Mouse (Mus musculus) stomach, embryonic 16.5 days (tissue): ENCODE data around the gene Slc10a6. TPM values are rescaled to one million over a fixed set of nuclear protein-coding genes. Genes with fewer than 3 reads are reported as not detected.

Experiments
- ATAC-seq: fragments of 200-750 bp; cut with Nextera tagmentation; 2 replicates; pipeline ENCODE4 v1.8.0; 2017; ENCODE audit warnings: moderate number of reproducible peaks, moderate TSS enrichment; ENCODE audit not compliant: insufficient read depth, low FRiP score
- H3K27ac ChIP-seq: fragments of 300-500 bp; sonication (generic); 2 replicates; pipeline ENCODE4 v1.5.1; 2014; ENCODE audit warnings: low read length
- H3K27me3 ChIP-seq: fragments of 300-500 bp; sonication (generic); 2 replicates; pipeline ENCODE4 v1.6.1; 2014; ENCODE audit warnings: low read length, control low read depth, mixed read lengths; ENCODE audit not compliant: control insufficient read depth, insufficient read depth
- H3K36me3 ChIP-seq: fragments of 300-500 bp; sonication (generic); 2 replicates; pipeline ENCODE4 v1.6.1; 2014; ENCODE audit warnings: low read length; ENCODE audit not compliant: control insufficient read depth, insufficient read depth
- H3K4me1 ChIP-seq: fragments of 300-500 bp; sonication (generic); 2 replicates; pipeline ENCODE4 v1.6.1; 2014; ENCODE audit warnings: low read length, control low read depth, mixed read lengths; ENCODE audit not compliant: control insufficient read depth, insufficient read depth
- H3K4me2 ChIP-seq: fragments of 300-500 bp; sonication (generic); 2 replicates; pipeline ENCODE4 v1.6.1; 2014; ENCODE audit warnings: low read depth, low read length, mixed read lengths
- H3K4me3 ChIP-seq: fragments of 300-500 bp; sonication (generic); replicated peaks from 2 replicates; pipeline ENCODE4 v1.5.1; 2014; ENCODE audit warnings: mild to moderate bottlenecking, low read length
- H3K9ac ChIP-seq: fragments of 300-500 bp; sonication (generic); 2 replicates; pipeline ENCODE4 v1.6.1; 2014; ENCODE audit warnings: low read length
- H3K9me3 ChIP-seq: fragments of 300-500 bp; sonication (generic); replicated peaks from 2 replicates; pipeline ENCODE4 v1.6.1; 2016; ENCODE audit warnings: low read length, control low read depth; ENCODE audit not compliant: control insufficient read depth
- WGBS: fragments of 180-500 bp; shearing (Covaris S2); extraction: QIAGEN DNeasy Blood & Tissue Kit; methylation state at CpG from one replicate; pipeline ENCODE4 v1.1.7; 2014; 5-methylcytosine and 5-hydroxymethylcytosine counted together
- polyA plus RNA-seq: library from polyadenylated mRNA; unstranded; fragments of >200 nt; fragmentation: Nextera tagmentation; extraction: Ambion mirVana; gene quantifications from 2 replicates; pipeline ENCODE4 v1.2.1, GENCODE M21; 2015

Gene Slc10a6
- polyA plus RNA-seq, 1 experiment from 2014 or later: 1.7 TPM

- ATAC-seq: no peak
- Histone ChIP-seq H3K36me3 (no peaks in the 10 kb centered on the region), H3K4me3 (no peak overlapping the region), H3K27me3 (no peaks in the 10 kb centered on the region), H3K4me2 (no peak overlapping the region), H3K9me3 (no peaks in the 10 kb centered on the region), H3K27ac (0 out of 2 replicates have a peak overlapping the region, but pooled peaks have one; percentile 60), H3K4me1 (peaks cover 9% of the 10 kb centered on the region; the same call in 1 of the 2 replicates), H3K9ac (no peak overlapping the region)
- 80% methylated on average over 6 of the region's 6 CpGs for WGBS
Observed at GRCm38 (mm10) chr5:103628499-103628898, 704 bp downstream of the Slc10a6 start.

- no peak overlapping the region for H3K4me3 ChIP-seq
- no peaks in the 10 kb centered on the region for H3K27me3 ChIP-seq
- H3K9ac ChIP-seq: no peak overlapping the region
- no peaks in the 10 kb centered on the region for H3K36me3 ChIP-seq
- WGBS: 89% methylated on average over 5 of the region's 5 CpGs
- H3K4me2 ChIP-seq: no peak overlapping the region
- no peak overlapping the region for H3K27ac ChIP-seq
- H3K4me1 ChIP-seq: peaks cover 11% of the 10 kb centered on the region
- no peaks in the 10 kb centered on the region for H3K9me3 ChIP-seq
- no peak for ATAC-seq
Observed at GRCm38 (mm10) chr5:103624831-103625230, 4.4 kb downstream of the Slc10a6 start.

DNA sequence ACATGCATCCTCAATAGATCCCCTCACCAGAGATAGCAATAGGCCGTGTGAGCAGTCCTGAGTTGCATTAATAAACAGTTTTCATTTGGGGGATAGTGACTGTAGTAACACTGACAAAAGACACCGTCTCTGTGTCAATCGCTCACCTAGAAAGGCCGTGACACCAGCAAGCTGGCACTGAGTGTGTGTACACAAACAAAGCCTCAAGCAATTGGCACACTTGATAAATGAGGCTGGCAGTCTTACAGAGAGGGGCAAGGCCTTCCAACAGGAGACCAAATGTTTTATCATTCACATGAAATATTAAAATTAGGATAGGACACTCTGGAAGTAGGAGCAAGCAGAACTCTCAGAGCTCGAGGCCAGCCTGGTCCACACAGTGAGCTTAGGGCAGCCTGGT lies 6.9 kb downstream of the Slc10a6 start:
- Histone ChIP-seq H3K9ac (no peak overlapping the region), H3K27me3 (no peaks in the 10 kb centered on the region), H3K36me3 (no peaks in the 10 kb centered on the region), H3K27ac (no peak overlapping the region), H3K4me3 (no peak overlapping the region), H3K4me1 (peaks cover 8% of the 10 kb centered on the region; the same call in 1 of the 2 replicates), H3K4me2 (no peak overlapping the region), H3K9me3 (no peaks in the 10 kb centered on the region)
- no peak for ATAC-seq
- 73% methylated on average over 5 of the region's 5 CpGs for WGBS

- Histone ChIP-seq H3K4me1 (peaks cover 8% of the 10 kb centered on the region; the same call in 1 of the 2 replicates), H3K27ac (peak overlapping the region; percentile 63), H3K27me3 (no peaks in the 10 kb centered on the region), H3K9me3 (no peaks in the 10 kb centered on the region), H3K4me3 (no peak overlapping the region), H3K4me2 (no peak overlapping the region), H3K9ac (no peak overlapping the region), H3K36me3 (no peaks in the 10 kb centered on the region)
- ATAC-seq: peak; percentile 70
- WGBS: 45% methylated on average over 12 of the region's 12 CpGs
Observed at GRCm38 (mm10) chr5:103620301-103620973, 8.8 kb downstream of the Slc10a6 start.

DNA sequence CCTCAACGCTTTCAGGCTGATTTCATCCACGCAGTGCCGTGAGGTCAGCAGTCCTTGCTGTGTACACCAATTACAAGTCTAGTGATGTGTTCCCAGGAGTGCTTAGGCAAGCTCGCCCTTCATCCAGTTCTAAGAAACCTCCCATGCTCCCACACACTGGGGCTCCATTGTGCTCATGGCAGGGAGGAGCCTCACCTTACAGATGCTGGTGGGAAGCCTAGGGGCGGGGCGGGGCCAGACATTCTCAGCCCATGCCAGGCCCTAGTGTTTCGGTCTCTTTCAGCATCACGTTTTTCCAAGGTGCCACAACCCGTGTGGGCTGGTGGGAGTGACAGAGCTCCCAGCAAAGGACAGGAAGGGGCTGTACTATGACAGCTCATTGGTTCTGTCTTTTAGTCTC lies 12.0 kb downstream of the Slc10a6 start:
- H3K27ac ChIP-seq: no peak overlapping the region
- H3K9ac ChIP-seq: no peak overlapping the region
- H3K4me2 ChIP-seq: no peak overlapping the region
- no peaks in the 10 kb centered on the region for H3K27me3 ChIP-seq
- peaks cover 8% of the 10 kb centered on the region; the same call in 1 of the 2 replicates for H3K4me1 ChIP-seq
- WGBS: 73% methylated on average over 9 of the region's 9 CpGs
- no peak overlapping the region for H3K4me3 ChIP-seq
- H3K9me3 ChIP-seq: no peaks in the 10 kb centered on the region
- ATAC-seq: no peak
- no peaks in the 10 kb centered on the region for H3K36me3 ChIP-seq

- Histone ChIP-seq H3K27me3 (no peaks in the 10 kb centered on the region), H3K9me3 (no peaks in the 10 kb centered on the region), H3K4me1 (no peaks in the 10 kb centered on the region), H3K9ac (no peak overlapping the region), H3K27ac (no peak overlapping the region), H3K4me3 (no peak overlapping the region), H3K36me3 (no peaks in the 10 kb centered on the region), H3K4me2 (no peak overlapping the region)
- 87% methylated on average over 7 of the region's 7 CpGs for WGBS
- no peak for ATAC-seq
Observed at GRCm38 (mm10) chr5:103614356-103614755, 14.8 kb downstream of the Slc10a6 start.

DNA sequence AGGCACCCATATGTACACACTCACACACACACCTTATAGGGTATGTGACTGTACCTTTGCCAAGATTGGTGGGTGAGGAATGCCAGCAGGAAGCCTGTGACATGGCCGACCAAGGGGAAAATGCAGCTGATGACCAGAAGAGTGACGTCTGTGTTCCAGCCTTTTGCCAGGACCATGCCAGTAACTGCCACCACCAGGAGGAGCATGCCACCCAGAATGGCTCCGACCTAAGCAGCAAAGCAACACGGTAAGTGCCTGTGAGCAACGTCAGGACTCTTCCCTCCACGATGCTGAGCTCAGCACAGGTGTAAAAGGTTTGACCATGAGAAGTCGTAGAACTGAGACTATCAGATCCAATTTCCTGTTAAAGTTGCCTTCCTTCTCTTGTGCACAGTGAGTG lies 16.9 kb downstream of the Slc10a6 start:
- WGBS: 82% methylated on average over 7 of the region's 7 CpGs
- no peak for ATAC-seq
- H3K9ac ChIP-seq: no peak overlapping the region
- no peaks in the 10 kb centered on the region for H3K9me3 ChIP-seq
- H3K27me3 ChIP-seq: no peaks in the 10 kb centered on the region
- H3K27ac ChIP-seq: no peak overlapping the region
- H3K4me1 ChIP-seq: no peaks in the 10 kb centered on the region
- no peak overlapping the region for H3K4me3 ChIP-seq
- H3K4me2 ChIP-seq: no peak overlapping the region
- H3K36me3 ChIP-seq: no peaks in the 10 kb centered on the region

GRCm38 (mm10) chr5:103610856-103611472 lies 18.2 kb downstream of the Slc10a6 start:
- H3K27me3 ChIP-seq: no peaks in the 10 kb centered on the region
- no peak overlapping the region for H3K4me2 ChIP-seq
- H3K4me3 ChIP-seq: no peak overlapping the region
- H3K4me1 ChIP-seq: no peaks in the 10 kb centered on the region
- H3K9me3 ChIP-seq: no peaks in the 10 kb centered on the region
- ATAC-seq: no peak
- no peak overlapping the region for H3K9ac ChIP-seq
- 78% methylated on average over 10 of the region's 10 CpGs for WGBS
- no peaks in the 10 kb centered on the region for H3K36me3 ChIP-seq
- no peak overlapping the region for H3K27ac ChIP-seq

DNA sequence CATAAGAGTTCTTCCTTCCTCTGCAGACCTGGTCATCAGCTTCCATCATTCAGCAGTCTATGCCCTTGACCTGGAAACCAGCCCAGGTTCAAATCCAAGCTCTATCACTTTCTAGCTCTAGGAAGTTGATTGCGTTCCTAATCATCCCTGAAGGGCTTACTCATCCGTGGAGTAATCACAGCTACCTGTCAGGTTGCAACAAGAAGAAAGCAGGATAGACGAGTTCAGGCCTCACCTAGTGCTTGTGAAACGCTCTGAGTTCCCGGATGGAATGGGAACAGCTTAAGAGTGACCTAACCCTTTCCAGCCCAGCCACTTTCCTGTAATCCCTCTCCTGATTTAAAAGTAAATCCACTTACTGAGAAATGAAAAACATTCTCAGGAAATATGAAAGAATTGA lies 19.1 kb downstream of the Slc10a6 start:
- Histone ChIP-seq H3K4me3 (no peak overlapping the region), H3K4me2 (no peak overlapping the region), H3K27me3 (no peaks in the 10 kb centered on the region), H3K27ac (no peak overlapping the region), H3K9me3 (no peaks in the 10 kb centered on the region), H3K9ac (no peak overlapping the region), H3K36me3 (no peaks in the 10 kb centered on the region), H3K4me1 (no peaks in the 10 kb centered on the region)
- no peak for ATAC-seq
- WGBS: 48% methylated on average over 5 of the region's 5 CpGs
